Mouse (Mus musculus) urinary bladder, adult 18-20 months (tissue): ENCODE data around the gene Fscn2.

Experiments
- DNase-seq, 2 experiments: peaks; one replicate each; pipeline ENCODE4 v3.0.0; 2022; ENCODE audit warnings: low spot score in 2 of 2, mixed read lengths in 2 of 2

The Fscn2 gene

GRCm38 (mm10) chr11:120357791-120358401, 3.4 kb upstream of the Fscn2 start:
- no peak for DNase-seq

- DNase-seq, result no peak
These were observed 1.9 kb upstream of the Fscn2 start for GRCm38 (mm10) chr11:120359391-120359790.

- DNase-seq, result no peak
These were observed 1.3 kb upstream of the Fscn2 start for GRCm38 (mm10) chr11:120360062-120360461.

- no peak for DNase-seq
These were observed 579 bp upstream of the Fscn2 start for GRCm38 (mm10) chr11:120360755-120361154.

GRCm38 (mm10) chr11:120362891-120363290, 1.6 kb downstream of the Fscn2 start:
- DNase-seq, result no peak

- no peak for DNase-seq
These were observed 5.2 kb downstream of the Fscn2 start for GRCm38 (mm10) chr11:120366443-120367027.

GRCm38 (mm10) chr11:120369656-120370055, 8.3 kb downstream of the Fscn2 start:
- peak; percentile 63 to 69 for DNase-seq

GRCm38 (mm10) chr11:120373025-120373424, 11.7 kb downstream of the Fscn2 start:
- no peak for DNase-seq

GRCm38 (mm10) chr11:120373820-120374586, 12.7 kb downstream of the Fscn2 start:
- no peak for DNase-seq

GRCm38 (mm10) chr11:120375324-120375723, 14.0 kb downstream of the Fscn2 start:
- DNase-seq, result no peak

- no peak for DNase-seq
These were observed 15.2 kb downstream of the Fscn2 start for GRCm38 (mm10) chr11:120376302-120377160.

- no peak for DNase-seq
These were observed 16.0 kb downstream of the Fscn2 start for GRCm38 (mm10) chr11:120377337-120377736.

- DNase-seq, result peak; percentile 44 to 61
These were observed 16.8 kb downstream of the Fscn2 start for GRCm38 (mm10) chr11:120378031-120378610.

GRCm38 (mm10) chr11:120378611-120379540, 17.5 kb downstream of the Fscn2 start, which contains the start of gene Faap100:
Gene Faap100, minus strand, starts transcription at chr11:120378764.
- peak; percentile 83 to 87 for DNase-seq

- no peak for DNase-seq
These were observed 18.9 kb downstream of the Fscn2 start for GRCm38 (mm10) chr11:120380271-120380670.

- DNase-seq, result no peak
These were observed 19.8 kb downstream of the Fscn2 start for GRCm38 (mm10) chr11:120381157-120381556.

GRCm38 (mm10) chr11:120382509-120382908, 21.2 kb downstream of the Fscn2 start:
- no peak for DNase-seq

GRCm38 (mm10) chr11:120386632-120387031, 25.3 kb downstream of the Fscn2 start:
- no peak for DNase-seq

GRCm38 (mm10) chr11:120387157-120387556, 25.8 kb downstream of the Fscn2 start:
- DNase-seq, result no peak

- DNase-seq, result no peak
These were observed 27.2 kb downstream of the Fscn2 start for GRCm38 (mm10) chr11:120388580-120388979.
